Mouse (Mus musculus): Measurements from ENCODE around the gene Hmox2. TPM values are rescaled to one million over a fixed set of nuclear protein-coding genes. Genes with fewer than 3 reads are reported as not detected.

Hmox2 gene
- total RNA-seq, 1 experiment from 2014 or later = 104 TPM

GRCm38 (mm10) chr16:4718753-4719518, 7.2 kb upstream of the Hmox2 start, which contains the start of gene Nmral1:
Gene Nmral1 (minus strand): TSS chr16:4719356.
- peak; percentile 74 to 92 for ATAC-seq (replicated peaks in 1 of 2; ENCODE audit: insufficient read depth in 1 of 2, low FRiP score in 2 of 2, low TSS enrichment in 1 of 2, low read depth in 1 of 2, poor library complexity in 2 of 2, severe bottlenecking in 2 of 2)

GRCm38 (mm10) chr16:4722128-4722914, 3.8 kb upstream of the Hmox2 start:
- no peak for ATAC-seq (replicated peaks in 1 of 2; ENCODE audit: insufficient read depth in 1 of 2, low FRiP score in 2 of 2, low TSS enrichment in 1 of 2, low read depth in 1 of 2, poor library complexity in 2 of 2, severe bottlenecking in 2 of 2)

- no peak for ATAC-seq (replicated peaks in 1 of 2; ENCODE audit: insufficient read depth in 1 of 2, low FRiP score in 2 of 2, low TSS enrichment in 1 of 2, low read depth in 1 of 2, poor library complexity in 2 of 2, severe bottlenecking in 2 of 2)
These were observed 3.3 kb upstream of the Hmox2 start for GRCm38 (mm10) chr16:4722915-4723209.

GRCm38 (mm10) chr16:4725266-4725665, 895 bp upstream of the Hmox2 start:
- ATAC-seq (replicated peaks in 1 of 2; ENCODE audit: insufficient read depth in 1 of 2, low FRiP score in 2 of 2, low TSS enrichment in 1 of 2, low read depth in 1 of 2, poor library complexity in 2 of 2, severe bottlenecking in 2 of 2) = no peak

GRCm38 (mm10) chr16:4726528-4727128, 467 bp downstream of the Hmox2 start:
- peak; percentile 5 to 7; a peak in 1 of 4 replicates for ATAC-seq (replicated peaks in 1 of 2; ENCODE audit: insufficient read depth in 1 of 2, low FRiP score in 2 of 2, low TSS enrichment in 1 of 2, low read depth in 1 of 2, poor library complexity in 2 of 2, severe bottlenecking in 2 of 2)

- no peak for ATAC-seq (replicated peaks in 1 of 2; ENCODE audit: insufficient read depth in 1 of 2, low FRiP score in 2 of 2, low TSS enrichment in 1 of 2, low read depth in 1 of 2, poor library complexity in 2 of 2, severe bottlenecking in 2 of 2)
These were observed 1.4 kb downstream of the Hmox2 start for GRCm38 (mm10) chr16:4727526-4727925.

- ATAC-seq (replicated peaks in 1 of 2; ENCODE audit: insufficient read depth in 1 of 2, low FRiP score in 2 of 2, low TSS enrichment in 1 of 2, low read depth in 1 of 2, poor library complexity in 2 of 2, severe bottlenecking in 2 of 2) = no peak
These were observed 1.8 kb downstream of the Hmox2 start for GRCm38 (mm10) chr16:4727963-4728362.

- no peak for ATAC-seq (replicated peaks in 1 of 2; ENCODE audit: insufficient read depth in 1 of 2, low FRiP score in 2 of 2, low TSS enrichment in 1 of 2, low read depth in 1 of 2, poor library complexity in 2 of 2, severe bottlenecking in 2 of 2)
These were observed 4.7 kb downstream of the Hmox2 start for GRCm38 (mm10) chr16:4730776-4731358.

GRCm38 (mm10) chr16:4736262-4736661, 10.1 kb downstream of the Hmox2 start:
- peak; percentile 27 to 48; a peak in 1 of 4 replicates for ATAC-seq (replicated peaks in 1 of 2; ENCODE audit: insufficient read depth in 1 of 2, low FRiP score in 2 of 2, low TSS enrichment in 1 of 2, low read depth in 1 of 2, poor library complexity in 2 of 2, severe bottlenecking in 2 of 2)

- ATAC-seq (replicated peaks in 1 of 2; ENCODE audit: insufficient read depth in 1 of 2, low FRiP score in 2 of 2, low TSS enrichment in 1 of 2, low read depth in 1 of 2, poor library complexity in 2 of 2, severe bottlenecking in 2 of 2) = no peak
These were observed 13.8 kb downstream of the Hmox2 start for GRCm38 (mm10) chr16:4739994-4740393.

GRCm38 (mm10) chr16:4742186-4742585, 16.0 kb downstream of the Hmox2 start:
- no peak for ATAC-seq (replicated peaks in 1 of 2; ENCODE audit: insufficient read depth in 1 of 2, low FRiP score in 2 of 2, low TSS enrichment in 1 of 2, low read depth in 1 of 2, poor library complexity in 2 of 2, severe bottlenecking in 2 of 2)

- ATAC-seq (replicated peaks in 1 of 2; ENCODE audit: insufficient read depth in 1 of 2, low FRiP score in 2 of 2, low TSS enrichment in 1 of 2, low read depth in 1 of 2, poor library complexity in 2 of 2, severe bottlenecking in 2 of 2) = no peak
These were observed 26.0 kb downstream of the Hmox2 start for GRCm38 (mm10) chr16:4752155-4752554.

- no peak for ATAC-seq (replicated peaks in 1 of 2; ENCODE audit: insufficient read depth in 1 of 2, low FRiP score in 2 of 2, low TSS enrichment in 1 of 2, low read depth in 1 of 2, poor library complexity in 2 of 2, severe bottlenecking in 2 of 2)
These were observed 27.9 kb downstream of the Hmox2 start for GRCm38 (mm10) chr16:4754045-4754444.

- peak; percentile 49 to 68; a peak in 2 of 4 replicates for ATAC-seq (replicated peaks in 1 of 2; ENCODE audit: insufficient read depth in 1 of 2, low FRiP score in 2 of 2, low TSS enrichment in 1 of 2, low read depth in 1 of 2, poor library complexity in 2 of 2, severe bottlenecking in 2 of 2)
These were observed 30.6 kb downstream of the Hmox2 start for GRCm38 (mm10) chr16:4756660-4757335.

- ATAC-seq (replicated peaks in 1 of 2; ENCODE audit: insufficient read depth in 1 of 2, low FRiP score in 2 of 2, low TSS enrichment in 1 of 2, low read depth in 1 of 2, poor library complexity in 2 of 2, severe bottlenecking in 2 of 2) = no peak
These were observed 36.3 kb downstream of the Hmox2 start for GRCm38 (mm10) chr16:4762437-4762836.

- ATAC-seq (replicated peaks in 1 of 2; ENCODE audit: insufficient read depth in 1 of 2, low FRiP score in 2 of 2, low TSS enrichment in 1 of 2, low read depth in 1 of 2, poor library complexity in 2 of 2, severe bottlenecking in 2 of 2) = peak; percentile 69 to 70; a peak in 3 of 4 replicates
These were observed 37.1 kb downstream of the Hmox2 start for GRCm38 (mm10) chr16:4763276-4763675.

GRCm38 (mm10) chr16:4765852-4766251, 39.7 kb downstream of the Hmox2 start:
- ATAC-seq (replicated peaks in 1 of 2; ENCODE audit: insufficient read depth in 1 of 2, low FRiP score in 2 of 2, low TSS enrichment in 1 of 2, low read depth in 1 of 2, poor library complexity in 2 of 2, severe bottlenecking in 2 of 2) = no peak

Measured in hematopoietic stem cell, adult 5-6 weeks (primary cell).